Mouse (Mus musculus): ENCODE results near the gene Rnf169. TPM values are rescaled to one million over a fixed set of nuclear protein-coding genes. Genes with fewer than 3 reads are reported as not detected.

Gene Rnf169
- polyA plus RNA-seq (2014; fragmentation: Illumina TruSeq; extraction: RNeasy Lipid Tissue Mini Kit (QIAGEN cat#74804); ENCODE audit: low read depth, low replicate concordance) = 8.0 TPM

GRCm38 (mm10) chr7:99980132-99980591 lies at the start of gene Rnf169:
Gene Rnf169, minus strand, starts transcription at chr7:99980448.

GRCm38 (mm10) chr7:100005790-100006189 lies 25.5 kb upstream of the Rnf169 start, which contains the start of gene Chrdl2:
Gene Chrdl2, plus strand, starts transcription at chr7:100006172.

Other genes starting within 250 kb of the Rnf169 start
- not detected for gene Olfr521, start 216.9 kb downstream of the Rnf169 start, polyA plus RNA-seq (2014; fragmentation: Illumina TruSeq; extraction: RNeasy Lipid Tissue Mini Kit (QIAGEN cat#74804); ENCODE audit: low read depth, low replicate concordance)
- 5.4 TPM for gene Neu3, start 152.0 kb downstream of the Rnf169 start, polyA plus RNA-seq (2014; fragmentation: Illumina TruSeq; extraction: RNeasy Lipid Tissue Mini Kit (QIAGEN cat#74804); ENCODE audit: low read depth, low replicate concordance)
- 6.9 TPM for gene Xrra1, start 121.3 kb downstream of the Rnf169 start, polyA plus RNA-seq (2014; fragmentation: Illumina TruSeq; extraction: RNeasy Lipid Tissue Mini Kit (QIAGEN cat#74804); ENCODE audit: low read depth, low replicate concordance)
- 215 TPM for gene Spcs2, start 117.0 kb downstream of the Rnf169 start, polyA plus RNA-seq (2014; fragmentation: Illumina TruSeq; extraction: RNeasy Lipid Tissue Mini Kit (QIAGEN cat#74804); ENCODE audit: low read depth, low replicate concordance)
- 3.9 TPM for gene Chrdl2, start 25.7 kb upstream of the Rnf169 start, polyA plus RNA-seq (2014; fragmentation: Illumina TruSeq; extraction: RNeasy Lipid Tissue Mini Kit (QIAGEN cat#74804); ENCODE audit: low read depth, low replicate concordance)
- 18.3 TPM for gene Pold3, start 141.1 kb upstream of the Rnf169 start, polyA plus RNA-seq (2014; fragmentation: Illumina TruSeq; extraction: RNeasy Lipid Tissue Mini Kit (QIAGEN cat#74804); ENCODE audit: low read depth, low replicate concordance)
- 10.1 TPM for gene Lipt2, start 178.8 kb upstream of the Rnf169 start, polyA plus RNA-seq (2014; fragmentation: Illumina TruSeq; extraction: RNeasy Lipid Tissue Mini Kit (QIAGEN cat#74804); ENCODE audit: low read depth, low replicate concordance)
- 12.2 TPM for gene Kcne3, start 196.1 kb upstream of the Rnf169 start, polyA plus RNA-seq (2014; fragmentation: Illumina TruSeq; extraction: RNeasy Lipid Tissue Mini Kit (QIAGEN cat#74804); ENCODE audit: low read depth, low replicate concordance)
- 7.0 TPM for gene Pgm2l1, start 246.9 kb upstream of the Rnf169 start, polyA plus RNA-seq (2014; fragmentation: Illumina TruSeq; extraction: RNeasy Lipid Tissue Mini Kit (QIAGEN cat#74804); ENCODE audit: low read depth, low replicate concordance)